In the genomic region with DNA sequence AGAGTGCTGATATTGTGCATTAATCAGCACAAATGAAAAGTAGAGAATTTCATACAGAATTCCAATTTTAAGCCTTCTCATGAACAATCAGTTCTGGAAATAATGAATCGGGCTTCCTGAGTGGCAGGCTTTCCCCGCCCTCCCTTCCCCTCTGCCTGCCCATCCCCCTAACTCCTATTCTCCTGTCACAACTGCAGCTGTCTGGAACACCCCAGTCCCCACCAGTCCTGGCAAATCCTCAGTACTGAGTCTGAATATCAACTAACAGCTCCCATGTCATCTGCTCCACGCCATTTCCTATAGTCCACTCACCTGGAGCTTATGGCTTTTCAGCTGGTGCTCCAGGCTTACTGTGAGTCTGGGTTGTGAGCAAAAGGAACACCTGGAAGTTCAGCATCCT, we compare ENCODE assay signal across 10 mouse cellular contexts.
"Had no signal": no experiment of that assay in that cellular context is flagged by ENCODE, and none has a peak within 500 bp of the region (broad histone marks: within the 10 kb centered on the region; RNA-seq: fewer than 3 reads in every experiment).

No protein-coding gene starts in this region.

- H3K27me3 ChIP-seq: kidney, embryonic 15.5 days; limb, embryonic 15.5 days; liver, embryonic 12.5 days; neural tube, embryonic 12.5 days had no signal

- DNase-seq: kidney, postnatal 14 days; lung, embryonic 14.5 days; lung, postnatal 10 days; lung, postnatal 4 days; thymus, postnatal 4 days had no signal

- H3K9me3 ChIP-seq: kidney, embryonic 15.5 days; limb, embryonic 15.5 days; liver, embryonic 12.5 days; neural tube, embryonic 12.5 days had no signal

- H3K27ac ChIP-seq: kidney, embryonic 15.5 days; limb, embryonic 15.5 days; liver, embryonic 12.5 days; neural tube, embryonic 12.5 days; stomach, postnatal 0 days had no signal

- H3K4me3 ChIP-seq: kidney, embryonic 15.5 days; limb, embryonic 15.5 days; liver, embryonic 12.5 days; neural tube, embryonic 12.5 days had no signal

- H3K4me2 ChIP-seq: kidney, embryonic 15.5 days; limb, embryonic 15.5 days; liver, embryonic 12.5 days; lung, embryonic 14.5 days; neural tube, embryonic 12.5 days had no signal

- H3K36me3 ChIP-seq: kidney, embryonic 15.5 days; limb, embryonic 15.5 days; liver, embryonic 12.5 days; neural tube, embryonic 12.5 days had no signal

- ATAC-seq: liver, embryonic 12.5 days had no signal

- H3K4me1 ChIP-seq: kidney, embryonic 15.5 days; limb, embryonic 15.5 days; liver, embryonic 12.5 days had no signal

- H3K9ac ChIP-seq: kidney, embryonic 15.5 days; limb, embryonic 15.5 days; liver, embryonic 12.5 days; lung, embryonic 14.5 days; neural tube, embryonic 12.5 days had no signal
